Mouse (Mus musculus) MEL (cell line): ENCODE measurements at regions not wholly inside any gene's neighbourhood (a gene's known extent, or its start where the extent isn't known, plus 50 kb on each side); places are given as distances from the start of the nearest gene placed in this dataset.

Experiments
- CHD2 ChIP-seq: IDR thresholded peaks from 2 replicates; pipeline ENCODE4 v1.6.1; 2011; ENCODE audit warnings: low read length, improper control_type of control experiment
- CTCF ChIP-seq, 3 experiments: IDR thresholded peaks in 2 of 3; conservative IDR thresholded peaks in 1 of 3; 2 replicates each; pipeline ENCODE4 v1.5.1; 2011 to 2012; ENCODE audit warnings: low read length in 3 of 3, low read depth in 2 of 3, mild to moderate bottlenecking in 2 of 3, improper control_type of control experiment in 1 of 3, inconsistent platforms in 1 of 3, mixed read lengths in 1 of 3, moderate library complexity in 1 of 3; ENCODE audit not compliant: control insufficient read depth in 1 of 3, insufficient read depth in 1 of 3, poor library complexity in 1 of 3, severe bottlenecking in 1 of 3
- EP300 ChIP-seq, 2 experiments: IDR thresholded peaks; 2 replicates each; pipeline ENCODE4 v1.6.1; 2011; ENCODE audit warnings: improper control_type of control experiment in 2 of 2, low read length in 2 of 2, low read depth in 1 of 2, mild to moderate bottlenecking in 1 of 2
- GABPA ChIP-seq: IDR thresholded peaks from 2 replicates; pipeline ENCODE4 v1.6.1; 2012; ENCODE audit warnings: low read depth, mild to moderate bottlenecking, inconsistent platforms, low read length, improper control_type of control experiment, moderate library complexity
- MAX ChIP-seq: IDR thresholded peaks from 2 replicates; pipeline ENCODE4 v1.6.1; 2011; ENCODE audit warnings: low read length, improper control_type of control experiment
- POLR2A ChIP-seq, 2 experiments: IDR thresholded peaks; 2 replicates each; pipeline ENCODE4 v1.6.1; 2011 to 2012; ENCODE audit warnings: low read length in 2 of 2, mild to moderate bottlenecking in 2 of 2, control low read depth in 1 of 2, improper control_type of control experiment in 1 of 2, low read depth in 1 of 2, moderate library complexity in 1 of 2; ENCODE audit not compliant: control insufficient read depth in 1 of 2, insufficient read depth in 1 of 2, poor library complexity in 1 of 2
- POLR2AphosphoS2 ChIP-seq: IDR thresholded peaks from 2 replicates; pipeline ENCODE4 v1.6.1; 2011; ENCODE audit warnings: low read length, improper control_type of control experiment
- POLR2AphosphoS5 ChIP-seq: IDR thresholded peaks from 2 replicates; pipeline ENCODE4 v1.6.1; 2012; ENCODE audit warnings: low read depth, borderline replicate concordance, mild to moderate bottlenecking, inconsistent platforms, low read length, moderate library complexity, mixed read lengths
- SIN3A ChIP-seq: IDR thresholded peaks from 2 replicates; pipeline ENCODE4 v1.6.1; 2012; ENCODE audit warnings: low read length, improper control_type of control experiment, inconsistent platforms
- SMC3 ChIP-seq: IDR thresholded peaks from 2 replicates; pipeline ENCODE4 v1.6.1; 2011; ENCODE audit warnings: low read depth, low read length, improper control_type of control experiment
- TAL1 ChIP-seq: IDR thresholded peaks from 2 replicates; pipeline ENCODE4 v1.6.1; 2012; ENCODE audit warnings: mild to moderate bottlenecking, inconsistent platforms, low read length, moderate library complexity, mixed read lengths
- TBP ChIP-seq: IDR thresholded peaks from 2 replicates; pipeline ENCODE4 v1.8.0; 2011; ENCODE audit warnings: low read depth, low read length, improper control_type of control experiment

- TF ChIP-seq MAX = no peak
- TF ChIP-seq SIN3A = no peak
- no peak for TF ChIP-seq EP300 (IDR thresholded peaks at IDR 0.05; ENCODE audit: low read depth in 1 of 2, low read length in 2 of 2)
- no peak for TF ChIP-seq TAL1
- no peak for TF ChIP-seq CHD2
- no peak for TF ChIP-seq POLR2A (IDR thresholded peaks at IDR 0.05; ENCODE audit: control insufficient read depth in 1 of 2, insufficient read depth in 1 of 2, low read depth in 1 of 2, low read length in 2 of 2, poor library complexity in 1 of 2)
- TF ChIP-seq POLR2AphosphoS2 = no peak
- no peak for TF ChIP-seq CTCF (IDR thresholded peaks at IDR 0.05 in 2 of 3, conservative IDR thresholded peaks at IDR 0.05 in 1 of 3; ENCODE audit: control insufficient read depth in 1 of 3, insufficient read depth in 1 of 3, low read depth in 2 of 3, low read length in 3 of 3, poor library complexity in 1 of 3, severe bottlenecking in 1 of 3)
- TF ChIP-seq POLR2AphosphoS5 = no peak
- TF ChIP-seq TBP = no peak
- TF ChIP-seq SMC3 = no peak
- no peak for TF ChIP-seq GABPA
Observed at GRCm38 (mm10) chr2:118058654-118059395, 52.9 kb upstream of the Thbs1 start.
